Mouse (Mus musculus): ENCODE measurements around the gene Arpc3.

DNA sequence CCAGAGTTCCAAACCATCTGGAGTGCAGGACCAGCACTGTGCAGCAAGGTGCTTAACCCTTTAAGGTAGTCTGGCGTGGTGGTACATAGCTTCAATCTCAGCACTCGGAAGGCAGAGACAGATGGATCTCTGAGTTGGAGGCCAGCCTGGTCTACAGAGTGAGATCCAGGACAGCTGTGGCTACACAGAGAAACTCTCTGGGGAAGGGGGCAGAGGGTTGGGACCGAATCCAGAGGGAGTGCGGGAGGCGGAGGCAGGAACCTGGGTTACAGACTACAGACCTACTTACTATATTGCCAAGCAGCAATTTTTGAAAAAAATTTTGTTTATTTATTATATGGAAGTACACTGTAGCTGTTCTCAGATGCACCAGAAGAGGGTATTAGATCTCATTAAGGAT lies 22.7 kb downstream of the Arpc3 start:
- TF ChIP-seq POLR2A (IDR thresholded peaks at IDR 0.05; ENCODE audit: borderline replicate concordance, insufficient read depth, low read length) (no peak), CTCF (IDR thresholded peaks at IDR 0.05; ENCODE audit: borderline replicate concordance, insufficient read depth, low read depth, low read length) (no peak)

Data from cerebellum, adult 2 months (tissue).